Mouse (Mus musculus) kidney, adult 2 months (tissue): ENCODE data around the gene Hist1h4b.

Source experiments
- CTCF ChIP-seq: fragments of 200-500 bp; conservative IDR thresholded peaks from 2 replicates; pipeline ENCODE4 v1.5.1; 2011; ENCODE audit warnings: low read depth, mild to moderate bottlenecking, control low read depth, low read length, moderate library complexity, mixed read lengths; ENCODE audit not compliant: insufficient read depth, insufficient read length
- POLR2A ChIP-seq: fragments of 200-500 bp; IDR thresholded peaks from one replicate; pipeline ENCODE4 v1.6.1; 2011; ENCODE audit warnings: low read depth, low read length, control low read depth

- TF ChIP-seq CTCF (no peak), POLR2A (no peak)
These were observed 10.0 kb downstream of the Hist1h4b start for GRCm38 (mm10) chr13:23766772-23767171.
